In the genomic region with DNA sequence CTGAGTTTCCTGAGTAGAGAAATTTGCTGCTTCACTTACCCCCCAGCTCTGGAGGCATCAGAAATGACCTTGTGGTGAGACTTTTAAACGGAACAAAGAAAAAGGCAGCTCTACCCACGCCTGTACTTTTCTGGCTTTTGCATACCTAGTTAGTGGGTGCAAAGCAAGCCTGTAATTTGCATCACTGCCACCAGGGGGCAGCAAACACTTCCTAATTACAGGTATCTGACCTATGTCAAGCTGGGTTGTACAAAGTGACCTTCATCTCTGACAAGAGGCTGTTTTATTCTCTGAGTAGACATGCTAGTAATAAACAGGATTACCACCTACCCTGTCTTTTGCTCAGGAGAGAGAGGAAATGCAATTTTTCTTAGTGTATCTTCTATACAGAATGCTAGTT, we compare ENCODE assay signal across 9 mouse cellular contexts.
DNase-seq lines count a peak whose midpoint lies in the region; ATAC-seq lines count a peak whose summit lies in the region.
"Had no signal": no experiment of that assay in that cellular context is flagged by ENCODE, and none has a peak within 500 bp of the region (broad histone marks: within the 10 kb centered on the region; RNA-seq: fewer than 3 reads in every experiment).

No protein-coding gene starts in this region.

- no peaks in the 10 kb centered on the region for H3K4me1 ChIP-seq in forebrain, embryonic 14.5 days (ENCODE audit: control insufficient read depth, insufficient read depth, low read length)
- H3K4me1 ChIP-seq in forebrain, embryonic 16.5 days (replicated peaks; ENCODE audit: control insufficient read depth, insufficient read depth, low read length) = no peaks in the 10 kb centered on the region
- H3K4me1 ChIP-seq: limb, embryonic 13.5 days had no signal

- H3K9me3 ChIP-seq in forebrain, embryonic 14.5 days (replicated peaks; ENCODE audit: control insufficient read depth, low read length) = no peaks in the 10 kb centered on the region
- no peaks in the 10 kb centered on the region for H3K9me3 ChIP-seq in forebrain, embryonic 16.5 days (ENCODE audit: control insufficient read depth, low read length)

- 69% methylated on average over 2 of the region's 2 CpGs for WGBS in forebrain, embryonic 14.5 days
- WGBS in forebrain, embryonic 16.5 days = 69% methylated on average over 2 of the region's 2 CpGs

- DNase-seq in forebrain, embryonic 14.5 days (ENCODE audit: low spot score) = peak; percentile 76
- DNase-seq in MEL-GATA-1-ER (ENCODE audit: extremely low read depth, low read depth) = peak; percentile 44
- peak; percentile 67 for DNase-seq in cerebellum, adult 8-10 months
- DNase-seq in gastrocnemius, postnatal 25 days = peak; percentile 41
- peak; percentile 53 for DNase-seq in layer of hippocampus, adult 9-10 months (ENCODE audit: low spot score)
- peak; percentile 88 for DNase-seq in lung, postnatal 36 days
- peak; percentile 60 to 82 for DNase-seq in spleen, postnatal 10 days (ENCODE audit: low spot score in 2 of 2)

- no peaks in the 10 kb centered on the region for H3K27me3 ChIP-seq in forebrain, embryonic 14.5 days (replicated peaks; ENCODE audit: control insufficient read depth, insufficient read depth, low read length)
- H3K27me3 ChIP-seq in forebrain, embryonic 16.5 days (replicated peaks; ENCODE audit: control insufficient read depth, insufficient read depth, low read length) = no peaks in the 10 kb centered on the region
- H3K27me3 ChIP-seq: limb, embryonic 13.5 days had no signal

- H3K4me3 ChIP-seq in forebrain, embryonic 14.5 days (ENCODE audit: low read depth, low read length) = no peak overlapping the region
- H3K4me3 ChIP-seq in forebrain, embryonic 16.5 days (replicated peaks; ENCODE audit: low read length) = no peak overlapping the region
- H3K4me3 ChIP-seq: limb, embryonic 13.5 days had no signal

- no peak overlapping the region for H3K4me2 ChIP-seq in forebrain, embryonic 14.5 days (ENCODE audit: low read length)
- no peak overlapping the region for H3K4me2 ChIP-seq in forebrain, embryonic 16.5 days (ENCODE audit: low read length)
- H3K4me2 ChIP-seq: limb, embryonic 13.5 days had no signal

- no peak for ATAC-seq in forebrain, embryonic 14.5 days
- no peak for ATAC-seq in forebrain, embryonic 16.5 days

- H3K36me3 ChIP-seq in forebrain, embryonic 14.5 days (ENCODE audit: control insufficient read depth, insufficient read depth, low read length) = peaks cover 84% of the 10 kb centered on the region
- H3K36me3 ChIP-seq in forebrain, embryonic 16.5 days (ENCODE audit: control insufficient read depth, insufficient read depth) = peaks cover 46% of the 10 kb centered on the region

- no peak overlapping the region for H3K27ac ChIP-seq in forebrain, embryonic 14.5 days (ENCODE audit: low read depth, low read length)
- H3K27ac ChIP-seq in forebrain, embryonic 16.5 days (ENCODE audit: low read length) = no peak overlapping the region
- H3K27ac ChIP-seq: limb, embryonic 13.5 days had no signal

- no peak overlapping the region for H3K9ac ChIP-seq in forebrain, embryonic 14.5 days (ENCODE audit: low read length)
- H3K9ac ChIP-seq in forebrain, embryonic 16.5 days (replicated peaks; ENCODE audit: low read depth, low read length) = no peak overlapping the region
- H3K9ac ChIP-seq: limb, embryonic 13.5 days had no signal
